Mouse (Mus musculus): ENCODE measurements around the gene Cnksr3. TPM values are rescaled to one million over a fixed set of nuclear protein-coding genes. Genes with fewer than 3 reads are reported as not detected.

Gene Cnksr3
- polyA plus RNA-seq, 1 experiment: 5.3 TPM

DNA sequence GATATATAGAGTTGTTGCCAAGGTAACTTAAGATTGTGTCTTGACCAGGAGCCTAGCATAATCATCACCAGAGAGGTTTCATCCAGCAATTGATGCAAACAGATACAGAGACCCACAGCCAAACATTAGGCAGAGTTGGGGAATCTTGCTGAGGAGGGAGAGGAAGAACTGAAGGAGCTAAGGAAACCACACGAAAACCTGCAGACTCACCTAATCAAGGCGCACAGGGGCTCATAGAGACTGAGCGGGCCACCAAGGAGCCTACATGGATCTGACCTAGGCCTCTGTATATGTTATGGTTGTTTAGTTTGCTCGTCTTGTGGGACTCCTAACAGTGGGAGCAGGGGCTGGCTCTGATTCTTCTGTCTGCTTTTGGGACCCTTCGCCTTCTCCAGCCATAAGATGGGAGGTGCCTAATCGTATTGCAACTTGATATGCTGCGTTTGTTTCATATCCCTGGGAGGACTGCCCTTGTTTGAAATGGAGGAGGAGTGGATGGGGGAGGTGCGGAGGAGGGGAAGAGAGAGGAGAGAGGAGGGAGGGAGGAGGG lies 135.3 kb downstream of the Cnksr3 start:
- Histone ChIP-seq H3K4me3 (ENCODE audit: control insufficient read depth, low read depth, low read length) (no peak overlapping the region), H3K27ac (ENCODE audit: control insufficient read depth, insufficient read depth, low read depth, low read length) (no peak overlapping the region), H3K27me3 (ENCODE audit: control insufficient read depth, insufficient read depth, low read length) (no peaks in the 10 kb centered on the region), H3K36me3 (ENCODE audit: control insufficient read depth, insufficient read depth, low read length) (no peaks in the 10 kb centered on the region), H3K4me1 (ENCODE audit: control insufficient read depth, insufficient read depth, low read length) (peaks cover 4% of the 10 kb centered on the region; the same call in 1 of the 2 replicates)
- TF ChIP-seq CTCF (IDR thresholded peaks at IDR 0.05; ENCODE audit: control insufficient read depth, insufficient read depth, insufficient replicate concordance, low read depth, low read length) (no peak), POLR2A (IDR thresholded peaks at IDR 0.05; ENCODE audit: control insufficient read depth, low read depth, low read length) (no peak)

DNA sequence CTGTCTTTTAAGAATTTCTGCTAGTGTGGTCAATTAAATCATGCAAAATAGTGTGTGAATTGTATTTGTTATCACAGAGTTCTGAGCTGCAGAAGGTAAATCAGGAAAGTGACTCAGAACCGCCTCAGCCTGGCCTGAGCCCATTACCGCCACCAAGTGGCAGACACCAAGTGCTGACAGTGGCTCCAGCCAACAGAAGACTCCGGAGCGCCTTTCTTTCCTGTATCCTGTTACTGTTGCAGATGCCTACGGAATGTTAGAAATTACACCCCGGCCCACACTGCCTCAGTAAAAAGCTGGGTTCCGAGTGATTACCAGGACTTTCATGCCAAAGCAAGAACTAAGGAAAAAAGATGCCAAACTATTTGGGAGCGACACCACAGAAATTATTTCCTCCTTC lies 135.8 kb downstream of the Cnksr3 start:
- no peak overlapping the region for H3K4me3 ChIP-seq (ENCODE audit: control insufficient read depth, low read depth, low read length)
- H3K27ac ChIP-seq (ENCODE audit: control insufficient read depth, insufficient read depth, low read depth, low read length): no peak overlapping the region
- H3K27me3 ChIP-seq (ENCODE audit: control insufficient read depth, insufficient read depth, low read length): no peaks in the 10 kb centered on the region
- peaks cover 4% of the 10 kb centered on the region; the same call in 1 of the 2 replicates for H3K4me1 ChIP-seq (ENCODE audit: control insufficient read depth, insufficient read depth, low read length)
- H3K36me3 ChIP-seq (ENCODE audit: control insufficient read depth, insufficient read depth, low read length): no peaks in the 10 kb centered on the region
- TF ChIP-seq POLR2A (IDR thresholded peaks at IDR 0.05; ENCODE audit: control insufficient read depth, low read depth, low read length): no peak
- peak; percentile 64; the same call in 1 of the 2 replicates for TF ChIP-seq CTCF (IDR thresholded peaks at IDR 0.05; ENCODE audit: control insufficient read depth, insufficient read depth, insufficient replicate concordance, low read depth, low read length)

DNA sequence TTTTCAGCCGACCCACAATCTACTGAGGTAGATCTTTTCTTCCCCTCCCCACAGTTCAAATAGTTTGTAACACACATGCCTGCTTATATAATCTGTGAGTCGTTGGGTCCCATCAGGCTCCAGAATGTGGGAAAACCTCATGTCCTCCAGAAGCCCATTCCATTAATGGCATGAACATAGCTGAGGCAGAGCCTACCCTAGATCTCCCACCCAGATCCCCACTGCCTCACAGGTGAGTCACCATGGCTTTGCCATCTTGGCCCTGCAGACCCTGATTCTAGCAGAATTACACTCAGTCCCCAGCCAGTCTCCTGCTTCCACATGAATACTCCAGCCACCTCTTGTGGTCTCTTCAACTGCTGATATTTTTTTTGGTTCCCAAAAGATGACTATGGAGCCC lies 136.4 kb downstream of the Cnksr3 start:
- TF ChIP-seq POLR2A (IDR thresholded peaks at IDR 0.05; ENCODE audit: control insufficient read depth, low read depth, low read length) (no peak), CTCF (IDR thresholded peaks at IDR 0.05; ENCODE audit: control insufficient read depth, insufficient read depth, insufficient replicate concordance, low read depth, low read length) (no peak)
- Histone ChIP-seq H3K4me1 (ENCODE audit: control insufficient read depth, insufficient read depth, low read length) (peaks cover 4% of the 10 kb centered on the region; the same call in 1 of the 2 replicates), H3K36me3 (ENCODE audit: control insufficient read depth, insufficient read depth, low read length) (no peaks in the 10 kb centered on the region), H3K27ac (ENCODE audit: control insufficient read depth, insufficient read depth, low read depth, low read length) (no peak overlapping the region), H3K27me3 (ENCODE audit: control insufficient read depth, insufficient read depth, low read length) (no peaks in the 10 kb centered on the region), H3K4me3 (ENCODE audit: control insufficient read depth, low read depth, low read length) (no peak overlapping the region)

GRCm38 (mm10) chr10:7074231-7074630 lies 137.8 kb downstream of the Cnksr3 start:
- TF ChIP-seq CTCF (IDR thresholded peaks at IDR 0.05; ENCODE audit: control insufficient read depth, insufficient read depth, insufficient replicate concordance, low read depth, low read length) (no peak), POLR2A (IDR thresholded peaks at IDR 0.05; ENCODE audit: control insufficient read depth, low read depth, low read length) (no peak)
- no peaks in the 10 kb centered on the region for H3K27me3 ChIP-seq (ENCODE audit: control insufficient read depth, insufficient read depth, low read length)

DNA sequence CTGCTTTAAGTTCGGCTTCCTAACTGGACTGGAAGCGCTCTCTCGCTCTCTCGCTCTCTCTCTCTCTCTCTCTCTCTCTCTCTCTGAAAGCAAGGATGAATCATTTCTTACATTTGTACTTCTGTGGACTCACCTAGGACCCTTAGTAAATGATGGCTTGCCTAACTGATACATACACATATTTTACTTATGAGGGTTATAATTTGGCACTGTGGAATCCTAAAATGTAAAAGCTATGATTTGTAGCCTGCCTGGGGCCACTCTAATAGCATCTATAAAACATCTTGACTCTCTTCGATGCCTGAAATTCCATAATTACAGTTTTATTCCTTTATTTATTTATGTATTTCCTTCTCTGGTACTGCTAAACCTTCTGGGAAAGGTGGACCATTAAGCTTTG lies 141.1 kb downstream of the Cnksr3 start:
- H3K27ac ChIP-seq (ENCODE audit: control insufficient read depth, insufficient read depth, low read depth, low read length): no peak overlapping the region
- no peaks in the 10 kb centered on the region for H3K27me3 ChIP-seq (ENCODE audit: control insufficient read depth, insufficient read depth, low read length)
- H3K36me3 ChIP-seq (ENCODE audit: control insufficient read depth, insufficient read depth, low read length): no peaks in the 10 kb centered on the region
- H3K4me3 ChIP-seq (ENCODE audit: control insufficient read depth, low read depth, low read length): no peak overlapping the region
- H3K4me1 ChIP-seq (ENCODE audit: control insufficient read depth, insufficient read depth, low read length): no peaks in the 10 kb centered on the region; the same call in 1 of the 2 replicates
- no peak for TF ChIP-seq CTCF (IDR thresholded peaks at IDR 0.05; ENCODE audit: control insufficient read depth, insufficient read depth, insufficient replicate concordance, low read depth, low read length)
- no peak for TF ChIP-seq POLR2A (IDR thresholded peaks at IDR 0.05; ENCODE audit: control insufficient read depth, low read depth, low read length)

More at GRCm38 (mm10) chr10:7074231-7074630, 137.8 kb downstream of the Cnksr3 start:
- Histone ChIP-seq H3K4me1 (ENCODE audit: control insufficient read depth, insufficient read depth, low read length) (peaks cover 4% of the 10 kb centered on the region; the same call in 1 of the 2 replicates), H3K4me3 (ENCODE audit: control insufficient read depth, low read depth, low read length) (no peak overlapping the region), H3K36me3 (ENCODE audit: control insufficient read depth, insufficient read depth, low read length) (no peaks in the 10 kb centered on the region), H3K27ac (ENCODE audit: control insufficient read depth, insufficient read depth, low read depth, low read length) (no peak overlapping the region)

- Histone ChIP-seq H3K36me3 (ENCODE audit: control insufficient read depth, insufficient read depth, low read length) (no peaks in the 10 kb centered on the region), H3K27me3 (ENCODE audit: control insufficient read depth, insufficient read depth, low read length) (no peaks in the 10 kb centered on the region), H3K4me1 (ENCODE audit: control insufficient read depth, insufficient read depth, low read length) (no peaks in the 10 kb centered on the region; the same call in 1 of the 2 replicates), H3K4me3 (ENCODE audit: control insufficient read depth, low read depth, low read length) (no peak overlapping the region), H3K27ac (ENCODE audit: control insufficient read depth, insufficient read depth, low read depth, low read length) (no peak overlapping the region)
- TF ChIP-seq CTCF (IDR thresholded peaks at IDR 0.05; ENCODE audit: control insufficient read depth, insufficient read depth, insufficient replicate concordance, low read depth, low read length) (no peak), POLR2A (IDR thresholded peaks at IDR 0.05; ENCODE audit: control insufficient read depth, low read depth, low read length) (no peak)
These were observed 141.8 kb downstream of the Cnksr3 start for GRCm38 (mm10) chr10:7070100-7070835.

GRCm38 (mm10) chr10:7069090-7069489 lies 142.9 kb downstream of the Cnksr3 start:
- Histone ChIP-seq H3K36me3 (ENCODE audit: control insufficient read depth, insufficient read depth, low read length) (no peaks in the 10 kb centered on the region), H3K27me3 (ENCODE audit: control insufficient read depth, insufficient read depth, low read length) (no peaks in the 10 kb centered on the region), H3K27ac (ENCODE audit: control insufficient read depth, insufficient read depth, low read depth, low read length) (no peak overlapping the region), H3K4me1 (ENCODE audit: control insufficient read depth, insufficient read depth, low read length) (no peaks in the 10 kb centered on the region; the same call in 1 of the 2 replicates), H3K4me3 (ENCODE audit: control insufficient read depth, low read depth, low read length) (no peak overlapping the region)
- TF ChIP-seq POLR2A (IDR thresholded peaks at IDR 0.05; ENCODE audit: control insufficient read depth, low read depth, low read length) (no peak), CTCF (IDR thresholded peaks at IDR 0.05; ENCODE audit: control insufficient read depth, insufficient read depth, insufficient replicate concordance, low read depth, low read length) (no peak)

Other genes starting within 250 kb of the Cnksr3 start
- gene Ipcef1, start 159.8 kb downstream of the Cnksr3 start, polyA plus RNA-seq (2012; rRNA removed): 0.07 TPM in 1 of 2 replicates, not detected in the other